Mouse (Mus musculus) G1E-ER4 (cell line): ENCODE measurements around the gene Hist3h2ba. TPM values are rescaled to one million over a fixed set of nuclear protein-coding genes. Genes with fewer than 3 reads are reported as not detected.
A peak's percentile ranks its signal among the peaks of the same experiment; 100 is the strongest.

Experiments used
- GATA1 ChIP-seq: IDR thresholded peaks from one replicate; pipeline ENCODE4 v1.8.0; 2012; ENCODE audit warnings: low read length, inconsistent platforms
- polyA plus RNA-seq: library from polyadenylated mRNA; stranded (reverse); fragments of >175 nt; gene quantifications from 2 replicates; pipeline ENCODE4 v1.2.3, GENCODE M21; 2012

The Hist3h2ba gene
- polyA plus RNA-seq, 1 experiment, result 0.11 TPM

GRCm38 (mm10) chr11:58985299-58985917 lies 36.7 kb downstream of the Hist3h2ba start:
- no peak for TF ChIP-seq GATA1

GRCm38 (mm10) chr11:58989166-58989565 lies 40.4 kb downstream of the Hist3h2ba start:
- TF ChIP-seq GATA1, result no peak

GRCm38 (mm10) chr11:58990141-58990540 lies 41.4 kb downstream of the Hist3h2ba start:
- TF ChIP-seq GATA1, result no peak

DNA sequence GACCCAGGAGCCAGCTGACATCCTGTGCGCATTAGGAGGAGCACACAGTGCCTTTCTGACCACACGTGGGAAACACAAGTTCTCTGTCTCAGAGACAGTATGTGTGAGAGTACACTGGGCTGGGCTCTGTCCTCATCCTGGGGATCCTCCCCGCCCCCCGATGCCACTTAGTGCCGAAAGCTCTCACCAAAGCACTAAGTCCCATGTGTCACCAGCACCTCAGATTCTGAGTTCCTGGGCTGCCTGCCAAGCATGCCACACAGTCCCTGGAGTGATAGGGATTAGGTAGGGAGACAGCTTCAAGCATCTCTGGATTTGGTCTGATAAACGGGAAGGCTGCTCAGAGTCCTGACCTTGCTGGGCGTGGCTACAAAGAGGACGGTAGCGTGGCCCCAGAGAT lies 42.1 kb downstream of the Hist3h2ba start:
- TF ChIP-seq GATA1, result no peak

GRCm38 (mm10) chr11:58991911-58992310 lies 43.2 kb downstream of the Hist3h2ba start:
- no peak for TF ChIP-seq GATA1

GRCm38 (mm10) chr11:58993091-58993670 lies 44.5 kb downstream of the Hist3h2ba start:
- TF ChIP-seq GATA1, result peak; percentile 63

- no peak for TF ChIP-seq GATA1
Measured at GRCm38 (mm10) chr11:58994337-58994826, 45.7 kb downstream of the Hist3h2ba start.

DNA sequence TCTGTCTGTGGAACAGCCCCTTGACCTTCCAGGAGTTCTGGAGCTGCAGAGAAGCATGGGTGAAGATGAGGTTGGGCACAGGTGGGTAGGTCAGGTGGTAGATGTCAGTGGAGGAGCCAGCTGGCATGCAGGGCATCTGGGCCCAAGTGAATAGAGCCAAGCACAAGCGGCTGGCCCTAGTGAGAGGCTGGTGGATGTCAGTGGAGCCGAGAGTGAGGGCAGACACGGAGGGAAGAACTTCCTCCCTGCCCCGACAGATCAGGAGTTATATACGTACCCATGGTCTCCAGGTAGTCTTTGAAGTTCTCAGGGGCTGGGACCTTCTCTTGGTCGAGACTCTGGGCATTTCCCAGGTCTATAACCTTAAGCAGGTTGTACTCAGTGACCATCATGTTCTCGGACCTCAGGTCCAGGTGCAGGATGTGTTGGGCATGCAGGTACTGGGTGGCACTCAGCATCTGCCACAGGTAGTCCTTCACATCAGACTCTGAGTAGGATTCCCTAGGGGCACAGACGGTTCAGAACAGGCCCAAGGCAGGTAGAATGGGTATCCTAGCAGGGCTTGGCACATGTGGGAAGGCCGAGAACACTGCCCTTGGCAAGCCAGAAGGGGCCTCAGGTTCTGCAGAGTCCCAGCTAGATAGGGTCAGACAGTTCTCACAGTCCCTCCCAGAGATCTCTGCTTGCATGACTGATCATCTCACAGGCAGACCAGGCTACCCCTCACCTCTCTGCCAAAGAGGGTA lies 46.5 kb downstream of the Hist3h2ba start:
- TF ChIP-seq GATA1, result no peak

- no peak for TF ChIP-seq GATA1
Measured at GRCm38 (mm10) chr11:58995807-58996370, 47.2 kb downstream of the Hist3h2ba start.

- TF ChIP-seq GATA1, result no peak
Measured at GRCm38 (mm10) chr11:58997541-58997940, 48.8 kb downstream of the Hist3h2ba start.

Other genes with a start within 250 kb of the Hist3h2ba start
- gene Olfr319, start 249.8 kb upstream of the Hist3h2ba start, polyA plus RNA-seq, result not detected in 2 replicates
- not detected in 2 replicates for gene Olfr318, start 224.9 kb upstream of the Hist3h2ba start, polyA plus RNA-seq
- not detected in 2 replicates for gene Olfr317, start 209.7 kb upstream of the Hist3h2ba start, polyA plus RNA-seq
- not detected in 2 replicates for gene Olfr316, start 196.2 kb upstream of the Hist3h2ba start, polyA plus RNA-seq
- gene Olfr315, start 175.7 kb upstream of the Hist3h2ba start, polyA plus RNA-seq, result not detected in 2 replicates
- not detected in 2 replicates for gene Olfr314, start 166.0 kb upstream of the Hist3h2ba start, polyA plus RNA-seq
- not detected in 2 replicates for gene Fam183b, start 147.0 kb upstream of the Hist3h2ba start, polyA plus RNA-seq
- not detected in 2 replicates for gene Olfr313, start 133.9 kb upstream of the Hist3h2ba start, polyA plus RNA-seq
- not detected in 2 replicates for gene Olfr312, start 119.7 kb upstream of the Hist3h2ba start, polyA plus RNA-seq
- not detected in 2 replicates for gene Olfr311, start 109.7 kb upstream of the Hist3h2ba start, polyA plus RNA-seq
- 0.12 and 0.42 TPM in 2 replicates for gene Gm12258, start 101.8 kb upstream of the Hist3h2ba start, polyA plus RNA-seq
- 0.02 TPM in 1 of 2 replicates, not detected in the other for gene 2810021J22Rik, start 81.7 kb upstream of the Hist3h2ba start, polyA plus RNA-seq
- 1.1 and 1.5 TPM in 2 replicates for gene Zfp39, start 44.7 kb upstream of the Hist3h2ba start, polyA plus RNA-seq
- gene Btnl10, start 31.0 kb upstream of the Hist3h2ba start, polyA plus RNA-seq, result not detected in 2 replicates
- gene Rnf187, start 10.0 kb upstream of the Hist3h2ba start, polyA plus RNA-seq, result 434 and 543 TPM in 2 replicates
- 4.0 and 6.8 TPM in 2 replicates for gene Hist3h2a, start 5.8 kb downstream of the Hist3h2ba start, polyA plus RNA-seq
- 2.5 TPM in 1 of 2 replicates, not detected in the other for gene Trim17, start 5.8 kb downstream of the Hist3h2ba start, polyA plus RNA-seq
- gene Trim11, start 29.2 kb downstream of the Hist3h2ba start, polyA plus RNA-seq, result 78.0 and 93.7 TPM in 2 replicates
- 14.0 and 17.6 TPM in 2 replicates for gene Obscn, start 187.5 kb downstream of the Hist3h2ba start, polyA plus RNA-seq
- 16.3 and 18.7 TPM in 2 replicates for gene Iba57, start 214.8 kb downstream of the Hist3h2ba start, polyA plus RNA-seq
- gene Gjc2, start 234.3 kb downstream of the Hist3h2ba start, polyA plus RNA-seq, result 0.05 and 0.08 TPM in 2 replicates
- 53.2 and 59.5 TPM in 2 replicates for gene Guk1, start 243.3 kb downstream of the Hist3h2ba start, polyA plus RNA-seq